Mouse (Mus musculus) midbrain, embryonic 13.5 days (tissue): ENCODE data around the gene Kctd5. TPM values are rescaled to one million over a fixed set of nuclear protein-coding genes. Genes with fewer than 3 reads are reported as not detected.

Source experiments
- ATAC-seq: fragments of 200-750 bp; cut with Nextera tagmentation; 2 replicates; pipeline ENCODE4 v1.8.0; 2017; ENCODE audit warnings: mild to moderate bottlenecking, moderate TSS enrichment, moderate library complexity
- H3K27ac ChIP-seq: fragments of 300-500 bp; sonication (generic); 2 replicates; pipeline ENCODE4 v1.5.1; 2015; ENCODE audit warnings: inconsistent platforms, mild to moderate bottlenecking, moderate library complexity
- H3K27me3 ChIP-seq: fragments of 300-500 bp; sonication (generic); 2 replicates; pipeline ENCODE4 v1.6.1; 2015; ENCODE audit warnings: mild to moderate bottlenecking, inconsistent platforms
- H3K36me3 ChIP-seq: fragments of 300-500 bp; sonication (generic); 2 replicates; pipeline ENCODE4 v1.6.1; 2015; ENCODE audit warnings: mild to moderate bottlenecking, inconsistent platforms
- H3K4me1 ChIP-seq: fragments of 300-500 bp; sonication (generic); replicated peaks from 2 replicates; pipeline ENCODE4 v1.6.1; 2015; ENCODE audit warnings: inconsistent platforms
- H3K4me2 ChIP-seq: fragments of 300-500 bp; sonication (generic); replicated peaks from 2 replicates; pipeline ENCODE4 v1.6.1; 2015; ENCODE audit warnings: moderate library complexity, mild to moderate bottlenecking, inconsistent platforms
- H3K4me3 ChIP-seq: fragments of 300-500 bp; sonication (generic); replicated peaks from 2 replicates; pipeline ENCODE4 v1.5.1; 2015; ENCODE audit warnings: mild to moderate bottlenecking, inconsistent platforms
- H3K9ac ChIP-seq: fragments of 300-500 bp; sonication (generic); replicated peaks from 2 replicates; pipeline ENCODE4 v1.6.1; 2015; ENCODE audit warnings: mild to moderate bottlenecking, inconsistent platforms
- H3K9me3 ChIP-seq: fragments of 300-500 bp; sonication (generic); 2 replicates; pipeline ENCODE4 v1.6.1; 2016; ENCODE audit warnings: mild to moderate bottlenecking, inconsistent platforms
- WGBS: fragments of 180-500 bp; shearing (Covaris S2); methylation state at CpG from one replicate; pipeline ENCODE4 v1.1.7; 2015; 5-methylcytosine and 5-hydroxymethylcytosine counted together
- polyA plus RNA-seq: library from polyadenylated mRNA; unstranded; fragments of >200 nt; fragmentation: Nextera tagmentation; extraction: Ambion mirVana; gene quantifications from 2 replicates; pipeline ENCODE4 v1.2.1, GENCODE M21; 2015

Gene Kctd5
- polyA plus RNA-seq, 1 experiment from 2014 or later, result 81.5 TPM

GRCm38 (mm10) chr17:24030551-24030950, 42.7 kb downstream of the Kctd5 start:
- Histone ChIP-seq H3K9me3 (no peaks in the 10 kb centered on the region), H3K4me2 (no peak overlapping the region), H3K27ac (no peak overlapping the region), H3K4me3 (no peak overlapping the region), H3K27me3 (no peaks in the 10 kb centered on the region), H3K4me1 (no peaks in the 10 kb centered on the region), H3K9ac (no peak overlapping the region), H3K36me3 (no peaks in the 10 kb centered on the region)
- WGBS, result 90% methylated on average over 19 of the region's 22 CpGs
- no peak for ATAC-seq

GRCm38 (mm10) chr17:24029477-24029876, 43.8 kb downstream of the Kctd5 start:
- H3K27ac ChIP-seq, result no peak overlapping the region
- no peaks in the 10 kb centered on the region for H3K4me1 ChIP-seq
- H3K36me3 ChIP-seq, result no peaks in the 10 kb centered on the region
- H3K27me3 ChIP-seq, result no peaks in the 10 kb centered on the region
- no peak overlapping the region for H3K9ac ChIP-seq
- 88% methylated on average over 7 of the region's 7 CpGs for WGBS
- H3K4me2 ChIP-seq, result no peak overlapping the region
- no peak for ATAC-seq
- H3K9me3 ChIP-seq, result no peaks in the 10 kb centered on the region
- no peak overlapping the region for H3K4me3 ChIP-seq

GRCm38 (mm10) chr17:24021375-24022199, 51.7 kb downstream of the Kctd5 start:
- 81% methylated on average over 5 of the region's 5 CpGs for WGBS

GRCm38 (mm10) chr17:24020696-24021095, 52.6 kb downstream of the Kctd5 start:
- ATAC-seq, result no peak
- no peaks in the 10 kb centered on the region for H3K36me3 ChIP-seq
- whole genome bisulfite sequencing, result 86% methylated on average over 6 of the region's 6 CpGs
- no peak overlapping the region for H3K4me3 ChIP-seq
- H3K9ac ChIP-seq, result no peak overlapping the region
- no peak overlapping the region for H3K27ac ChIP-seq
- no peaks in the 10 kb centered on the region for H3K27me3 ChIP-seq
- no peak overlapping the region for H3K4me2 ChIP-seq
- no peaks in the 10 kb centered on the region for H3K9me3 ChIP-seq
- no peaks in the 10 kb centered on the region for H3K4me1 ChIP-seq

More at GRCm38 (mm10) chr17:24021375-24022199, 51.7 kb downstream of the Kctd5 start:
- no peak overlapping the region for H3K4me3 ChIP-seq
- ATAC-seq, result no peak
- no peak overlapping the region for H3K9ac ChIP-seq
- H3K4me2 ChIP-seq, result no peak overlapping the region
- H3K27ac ChIP-seq, result no peak overlapping the region
- H3K9me3 ChIP-seq, result no peaks in the 10 kb centered on the region
- no peaks in the 10 kb centered on the region for H3K36me3 ChIP-seq
- H3K4me1 ChIP-seq, result no peaks in the 10 kb centered on the region
- no peaks in the 10 kb centered on the region for H3K27me3 ChIP-seq

- Histone ChIP-seq H3K27ac (no peak overlapping the region), H3K36me3 (no peaks in the 10 kb centered on the region), H3K9me3 (no peaks in the 10 kb centered on the region), H3K4me1 (no peaks in the 10 kb centered on the region), H3K9ac (no peak overlapping the region), H3K4me3 (no peak overlapping the region), H3K4me2 (no peak overlapping the region), H3K27me3 (no peaks in the 10 kb centered on the region)
- WGBS, result 29% methylated on average over 14 of the region's 14 CpGs
- ATAC-seq, result no peak
Observed at GRCm38 (mm10) chr17:24015727-24016126, 57.6 kb downstream of the Kctd5 start.

GRCm38 (mm10) chr17:24014433-24014965, 58.8 kb downstream of the Kctd5 start:
- 85% methylated on average over 5 of the region's 5 CpGs for WGBS
- ATAC-seq, result no peak

GRCm38 (mm10) chr17:24012921-24013320, 60.4 kb downstream of the Kctd5 start:
- Histone ChIP-seq H3K27ac (no peak overlapping the region), H3K9ac (no peak overlapping the region), H3K4me2 (no peak overlapping the region), H3K36me3 (no peaks in the 10 kb centered on the region), H3K4me3 (no peak overlapping the region), H3K4me1 (no peaks in the 10 kb centered on the region), H3K27me3 (no peaks in the 10 kb centered on the region; the same call in 1 of the 2 replicates), H3K9me3 (no peaks in the 10 kb centered on the region)
- ATAC-seq, result no peak
- WGBS, result 81% methylated on average over 2 of the region's 2 CpGs

More at GRCm38 (mm10) chr17:24014433-24014965, 58.8 kb downstream of the Kctd5 start:
- Histone ChIP-seq H3K9me3 (no peaks in the 10 kb centered on the region), H3K4me3 (no peak overlapping the region), H3K27ac (no peak overlapping the region), H3K9ac (no peak overlapping the region), H3K27me3 (no peaks in the 10 kb centered on the region), H3K4me2 (no peak overlapping the region), H3K36me3 (no peaks in the 10 kb centered on the region), H3K4me1 (no peaks in the 10 kb centered on the region)

- no peaks in the 10 kb centered on the region; the same call in 1 of the 2 replicates for H3K27me3 ChIP-seq
- no peaks in the 10 kb centered on the region for H3K36me3 ChIP-seq
- no peak overlapping the region for H3K27ac ChIP-seq
- H3K4me1 ChIP-seq, result no peaks in the 10 kb centered on the region
- ATAC-seq, result no peak
- H3K9ac ChIP-seq, result no peak overlapping the region
- no peak overlapping the region for H3K4me2 ChIP-seq
- no peaks in the 10 kb centered on the region for H3K9me3 ChIP-seq
- 61% methylated on average over 5 of the region's 5 CpGs for WGBS
- no peak overlapping the region for H3K4me3 ChIP-seq
Observed at GRCm38 (mm10) chr17:24009617-24010016, 63.7 kb downstream of the Kctd5 start.

GRCm38 (mm10) chr17:24008105-24008504, 65.2 kb downstream of the Kctd5 start:
- H3K27me3 ChIP-seq, result no peaks in the 10 kb centered on the region; the same call in 1 of the 2 replicates
- no peaks in the 10 kb centered on the region for H3K4me1 ChIP-seq
- H3K27ac ChIP-seq, result no peak overlapping the region
- no peak overlapping the region for H3K4me3 ChIP-seq
- no peak overlapping the region for H3K9ac ChIP-seq
- 83% methylated on average over 4 of the region's 4 CpGs for WGBS
- H3K4me2 ChIP-seq, result no peak overlapping the region
- no peaks in the 10 kb centered on the region for H3K9me3 ChIP-seq
- no peaks in the 10 kb centered on the region for H3K36me3 ChIP-seq
- ATAC-seq, result no peak

GRCm38 (mm10) chr17:24007391-24007790, 65.9 kb downstream of the Kctd5 start:
- Histone ChIP-seq H3K9me3 (no peaks in the 10 kb centered on the region), H3K36me3 (no peaks in the 10 kb centered on the region), H3K27ac (no peak overlapping the region), H3K27me3 (no peaks in the 10 kb centered on the region; the same call in 1 of the 2 replicates), H3K9ac (no peak overlapping the region), H3K4me2 (no peak overlapping the region), H3K4me3 (no peak overlapping the region), H3K4me1 (no peaks in the 10 kb centered on the region)
- ATAC-seq, result no peak
- WGBS, result 77% methylated on average over 1 of the region's 1 CpGs

GRCm38 (mm10) chr17:24006930-24007329, 66.4 kb downstream of the Kctd5 start:
- no peak overlapping the region for H3K9ac ChIP-seq
- H3K36me3 ChIP-seq, result no peaks in the 10 kb centered on the region
- H3K27me3 ChIP-seq, result no peaks in the 10 kb centered on the region; the same call in 1 of the 2 replicates
- H3K4me3 ChIP-seq, result no peak overlapping the region
- ATAC-seq, result no peak
- H3K4me2 ChIP-seq, result no peak overlapping the region
- 55% methylated on average over 2 of the region's 2 CpGs for WGBS
- H3K27ac ChIP-seq, result no peak overlapping the region
- H3K9me3 ChIP-seq, result no peaks in the 10 kb centered on the region
- no peaks in the 10 kb centered on the region for H3K4me1 ChIP-seq

- WGBS, result 99% methylated on average over 3 of the region's 3 CpGs
- H3K4me1 ChIP-seq, result no peaks in the 10 kb centered on the region
- H3K27ac ChIP-seq, result no peak overlapping the region
- no peaks in the 10 kb centered on the region; the same call in 1 of the 2 replicates for H3K27me3 ChIP-seq
- H3K36me3 ChIP-seq, result no peaks in the 10 kb centered on the region
- H3K9ac ChIP-seq, result no peak overlapping the region
- ATAC-seq, result no peak
- H3K9me3 ChIP-seq, result no peaks in the 10 kb centered on the region
- H3K4me2 ChIP-seq, result no peak overlapping the region
- no peak overlapping the region for H3K4me3 ChIP-seq
Observed at GRCm38 (mm10) chr17:24005049-24005448, 68.2 kb downstream of the Kctd5 start.
